Mouse (Mus musculus): ENCODE measurements around the gene Gm45062. TPM values are rescaled to one million over a fixed set of nuclear protein-coding genes. Genes with fewer than 3 reads are reported as not detected.

Gene Gm45062
- polyA plus RNA-seq, 1 experiment from 2014 or later: 8.1 TPM

DNA sequence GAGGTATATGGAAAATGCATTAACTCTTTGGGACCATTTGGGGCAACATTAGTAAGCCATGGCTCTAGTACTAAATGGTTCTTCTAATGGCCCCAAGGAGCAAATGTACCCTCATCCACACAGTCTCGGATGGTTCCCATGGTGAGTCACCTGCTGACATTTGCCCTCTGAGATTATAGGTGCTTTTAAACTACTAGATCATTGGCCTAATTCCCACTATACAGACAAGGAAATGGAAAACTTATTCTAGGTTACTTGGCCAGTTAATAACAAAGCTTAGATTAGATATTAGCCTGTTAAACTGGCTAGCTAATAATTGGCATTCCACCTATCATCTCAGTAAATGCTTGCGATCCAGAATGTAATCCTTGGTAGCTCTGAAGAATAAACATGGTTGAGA is 203.2 kb downstream of the Gm45062 start:
- no peaks in the 10 kb centered on the region for H3K36me3 ChIP-seq
- H3K27me3 ChIP-seq (replicated peaks): no peaks in the 10 kb centered on the region
- peaks cover 9% of the 10 kb centered on the region for H3K4me1 ChIP-seq
- H3K9ac ChIP-seq: no peak overlapping the region
- 87% methylated on average over 2 of the region's 2 CpGs for WGBS
- no peak for ATAC-seq (ENCODE audit: extremely low read depth, insufficient number of reproducible peaks, low FRiP score, low TSS enrichment)
- no peak overlapping the region for H3K4me2 ChIP-seq
- no peak overlapping the region for H3K27ac ChIP-seq (replicated peaks)
- no peak overlapping the region for H3K4me3 ChIP-seq
- H3K9me3 ChIP-seq: no peaks in the 10 kb centered on the region

DNA sequence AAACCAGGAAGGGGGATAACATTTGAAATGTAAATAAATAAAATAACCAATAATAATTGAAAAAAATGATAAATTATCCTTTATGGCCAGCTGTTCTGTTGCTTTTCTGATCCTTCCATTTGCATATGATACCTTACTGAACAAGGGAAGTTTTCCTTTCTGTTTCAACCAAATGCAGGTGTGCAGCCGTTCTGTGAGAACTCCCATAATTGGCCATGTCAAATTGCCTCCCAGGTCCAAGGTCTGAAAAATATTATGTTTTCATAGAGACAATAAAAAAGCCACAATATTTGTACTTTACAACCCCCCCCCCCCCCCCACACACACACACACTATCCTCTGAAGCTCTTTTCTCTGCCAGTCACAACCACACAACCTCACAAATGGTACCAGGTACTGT is 206.1 kb downstream of the Gm45062 start:
- Histone ChIP-seq H3K9me3 (no peaks in the 10 kb centered on the region), H3K4me3 (no peak overlapping the region), H3K36me3 (no peaks in the 10 kb centered on the region), H3K9ac (no peak overlapping the region), H3K4me1 (peaks cover 13% of the 10 kb centered on the region), H3K27ac (replicated peaks) (no peak overlapping the region), H3K4me2 (no peak overlapping the region), H3K27me3 (replicated peaks) (no peaks in the 10 kb centered on the region)
- 95% methylated on average over 1 of the region's 1 CpGs for WGBS
- no peak for ATAC-seq (ENCODE audit: extremely low read depth, insufficient number of reproducible peaks, low FRiP score, low TSS enrichment)

DNA sequence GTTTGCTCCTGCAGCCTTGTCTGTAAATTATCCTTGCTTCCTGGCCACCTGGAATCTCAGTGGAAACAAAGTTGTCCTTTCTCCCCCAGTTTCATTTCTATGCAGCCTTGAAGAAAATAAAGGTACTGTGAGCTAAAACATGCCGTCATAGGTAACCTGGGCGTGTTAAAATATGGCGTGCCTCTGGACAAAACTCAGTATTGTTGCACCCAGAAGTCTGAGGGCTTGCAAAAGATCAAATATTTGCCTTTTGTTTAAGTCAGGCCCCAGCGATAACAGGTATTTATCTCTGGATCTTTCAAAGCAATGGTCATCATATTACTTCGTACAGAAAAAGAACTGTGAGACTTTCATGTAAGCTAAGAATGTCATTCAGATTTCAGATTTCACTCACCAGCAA is 206.7 kb downstream of the Gm45062 start:
- H3K27me3 ChIP-seq (replicated peaks): no peaks in the 10 kb centered on the region
- 81% methylated on average over 5 of the region's 5 CpGs for WGBS
- H3K4me2 ChIP-seq: no peak overlapping the region
- H3K4me1 ChIP-seq: peaks cover 13% of the 10 kb centered on the region
- H3K27ac ChIP-seq (replicated peaks): no peak overlapping the region
- no peak for ATAC-seq (ENCODE audit: extremely low read depth, insufficient number of reproducible peaks, low FRiP score, low TSS enrichment)
- no peak overlapping the region for H3K9ac ChIP-seq
- H3K9me3 ChIP-seq: no peaks in the 10 kb centered on the region
- no peaks in the 10 kb centered on the region for H3K36me3 ChIP-seq
- H3K4me3 ChIP-seq: no peak overlapping the region

DNA sequence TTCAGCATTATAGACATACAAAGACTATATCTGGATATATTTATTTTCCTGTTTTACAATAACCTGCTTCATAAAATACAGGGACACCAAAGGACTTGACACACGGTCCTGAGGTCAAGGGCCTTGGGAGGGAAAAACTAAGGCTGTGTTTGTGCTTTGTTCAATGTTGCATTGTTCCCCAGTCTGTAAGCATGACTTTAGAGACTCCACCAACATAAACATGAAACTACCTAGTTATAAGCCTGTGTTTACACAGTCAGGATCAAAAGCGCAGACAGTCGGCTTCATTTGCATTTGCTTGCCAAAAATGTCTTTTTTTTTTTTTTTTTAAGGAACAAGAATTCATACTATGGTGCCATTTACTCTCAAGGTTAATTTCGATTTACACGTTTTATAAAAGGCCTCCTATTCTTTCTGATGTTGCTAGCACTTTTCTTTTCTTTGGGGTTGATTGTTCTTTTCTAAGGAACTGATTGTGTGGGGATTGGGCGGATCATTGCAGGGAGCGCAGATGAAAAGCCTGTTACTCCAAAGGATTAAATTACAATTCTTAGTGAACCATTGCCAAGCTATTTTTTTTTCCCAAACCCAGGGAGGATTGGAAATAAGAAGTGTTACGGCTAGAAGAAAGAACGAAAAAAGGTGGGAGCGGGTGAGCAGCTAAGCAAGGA is 208.6 kb downstream of the Gm45062 start:
- Histone ChIP-seq H3K4me3 (no peak overlapping the region), H3K4me2 (0 out of 2 replicates have a peak overlapping the region, but pooled peaks have one; percentile 33), H3K27ac (replicated peaks) (no peak overlapping the region), H3K36me3 (no peaks in the 10 kb centered on the region), H3K9ac (no peak overlapping the region), H3K27me3 (replicated peaks) (no peaks in the 10 kb centered on the region), H3K4me1 (peaks cover 20% of the 10 kb centered on the region), H3K9me3 (no peaks in the 10 kb centered on the region)
- 78% methylated on average over 10 of the region's 10 CpGs for WGBS
- ATAC-seq (ENCODE audit: extremely low read depth, insufficient number of reproducible peaks, low FRiP score, low TSS enrichment): no peak

DNA sequence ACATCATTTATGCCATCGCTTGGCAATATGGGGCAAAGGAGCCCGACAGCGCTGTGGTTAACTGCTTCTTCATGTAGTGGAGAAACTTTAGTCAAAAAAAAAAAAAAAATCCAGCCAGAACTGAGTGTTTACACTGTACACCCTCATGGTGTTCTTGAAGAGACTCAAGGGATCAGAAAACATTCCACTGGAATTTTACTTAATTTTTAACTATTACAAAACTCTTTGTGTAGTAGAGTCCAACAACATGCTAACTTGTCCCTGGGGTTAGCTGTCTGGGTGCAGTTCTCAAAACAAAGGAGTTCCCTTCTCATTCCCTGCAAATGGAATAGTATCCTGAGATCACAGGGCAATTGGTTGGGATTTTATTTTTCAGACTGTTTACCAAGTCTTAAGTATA is 210.7 kb downstream of the Gm45062 start:
- Histone ChIP-seq H3K27ac (replicated peaks) (no peak overlapping the region), H3K4me3 (no peak overlapping the region), H3K36me3 (no peaks in the 10 kb centered on the region), H3K9me3 (no peaks in the 10 kb centered on the region), H3K4me1 (peaks cover 38% of the 10 kb centered on the region), H3K27me3 (replicated peaks) (no peaks in the 10 kb centered on the region), H3K9ac (no peak overlapping the region), H3K4me2 (no peak overlapping the region)
- no peak for ATAC-seq (ENCODE audit: extremely low read depth, insufficient number of reproducible peaks, low FRiP score, low TSS enrichment)
- whole genome bisulfite sequencing: 89% methylated on average over 3 of the region's 3 CpGs

DNA sequence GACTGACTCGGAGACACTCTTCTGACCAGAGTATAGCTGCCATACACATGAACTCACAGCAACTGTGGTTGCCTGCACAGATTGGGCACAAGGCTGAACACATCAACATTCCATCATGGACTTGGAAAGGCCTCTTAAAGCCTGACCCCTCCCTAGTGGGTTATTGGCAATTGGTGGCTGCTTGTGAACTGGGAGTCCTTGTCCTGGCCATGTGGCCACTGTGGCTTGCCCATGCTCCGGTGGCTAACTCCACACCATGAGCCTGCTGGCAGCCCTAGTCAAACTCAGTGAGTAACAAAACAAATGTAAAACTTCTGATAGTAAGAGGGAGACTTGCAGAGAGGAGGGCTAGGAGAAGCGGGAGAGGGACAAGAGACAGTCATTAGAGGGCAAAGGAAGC is 212.9 kb downstream of the Gm45062 start:
- Histone ChIP-seq H3K27me3 (replicated peaks) (no peaks in the 10 kb centered on the region), H3K27ac (replicated peaks) (0 out of 2 replicates have a peak overlapping the region, but pooled peaks have one; percentile 65), H3K9me3 (no peaks in the 10 kb centered on the region), H3K36me3 (no peaks in the 10 kb centered on the region), H3K9ac (no peak overlapping the region), H3K4me3 (no peak overlapping the region), H3K4me2 (no peak overlapping the region), H3K4me1 (peaks cover 32% of the 10 kb centered on the region)
- ATAC-seq (ENCODE audit: extremely low read depth, insufficient number of reproducible peaks, low FRiP score, low TSS enrichment): no peak
- 73% methylated on average over 3 of the region's 3 CpGs for WGBS

DNA sequence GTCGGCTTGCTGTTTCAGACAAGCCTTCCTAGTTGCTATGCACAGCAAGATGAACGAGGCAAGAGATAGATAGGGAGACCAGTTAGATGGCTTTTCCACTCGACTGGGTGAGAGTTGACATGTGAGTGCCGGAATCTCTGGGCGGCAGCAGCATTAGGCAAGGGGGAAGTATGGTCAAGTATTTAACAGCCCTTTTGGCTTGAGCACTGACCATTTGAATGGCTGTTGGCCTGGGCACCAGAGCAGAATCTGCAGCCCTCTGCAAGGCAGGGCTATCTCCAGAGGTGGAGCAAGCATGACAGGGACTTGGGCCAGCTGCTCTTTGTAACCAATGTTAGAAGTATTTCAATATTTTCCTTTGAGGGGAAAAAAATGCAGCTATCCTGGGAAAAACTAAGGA is 213.7 kb downstream of the Gm45062 start:
- Histone ChIP-seq H3K9ac (no peak overlapping the region), H3K4me2 (peak overlapping the region; percentile 13; the same call in 1 of the 2 replicates), H3K4me3 (no peak overlapping the region), H3K27me3 (replicated peaks) (no peaks in the 10 kb centered on the region), H3K4me1 (peaks cover 25% of the 10 kb centered on the region), H3K27ac (replicated peaks) (peak overlapping the region; percentile 65), H3K36me3 (no peaks in the 10 kb centered on the region), H3K9me3 (no peaks in the 10 kb centered on the region)
- WGBS: 10% methylated on average over 5 of the region's 5 CpGs
- no peak for ATAC-seq (ENCODE audit: extremely low read depth, insufficient number of reproducible peaks, low FRiP score, low TSS enrichment)

DNA sequence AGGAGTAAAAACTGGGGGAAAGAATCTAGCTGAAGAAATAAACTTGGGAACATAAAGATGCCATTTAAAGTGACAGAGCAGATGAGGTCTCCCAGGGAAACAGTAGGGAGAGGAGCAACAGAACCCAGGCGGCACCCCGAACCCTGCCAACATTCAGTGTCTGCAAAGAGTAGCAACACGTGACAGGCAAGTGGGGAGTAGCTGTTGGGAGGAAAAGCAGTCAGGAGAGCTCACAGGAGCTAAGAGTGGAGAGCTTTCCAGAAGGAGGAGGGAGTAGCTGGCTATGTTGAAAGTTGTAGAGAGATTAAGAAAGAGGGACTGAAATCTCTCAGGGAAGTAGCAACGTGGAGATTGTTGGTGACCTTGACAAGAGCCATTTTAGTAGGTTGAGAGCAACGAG is 214.2 kb downstream of the Gm45062 start:
- H3K4me2 ChIP-seq: peak overlapping the region; percentile 3; the same call in 1 of the 2 replicates
- H3K36me3 ChIP-seq: no peaks in the 10 kb centered on the region
- no peak overlapping the region for H3K4me3 ChIP-seq
- whole genome bisulfite sequencing: 11% methylated on average over 5 of the region's 5 CpGs
- no peaks in the 10 kb centered on the region for H3K9me3 ChIP-seq
- ATAC-seq (ENCODE audit: extremely low read depth, insufficient number of reproducible peaks, low FRiP score, low TSS enrichment): no peak
- peaks cover 25% of the 10 kb centered on the region for H3K4me1 ChIP-seq
- H3K27me3 ChIP-seq (replicated peaks): no peaks in the 10 kb centered on the region
- H3K27ac ChIP-seq (replicated peaks): peak overlapping the region; percentile 65
- H3K9ac ChIP-seq: no peak overlapping the region; the same call in 1 of the 2 replicates

DNA sequence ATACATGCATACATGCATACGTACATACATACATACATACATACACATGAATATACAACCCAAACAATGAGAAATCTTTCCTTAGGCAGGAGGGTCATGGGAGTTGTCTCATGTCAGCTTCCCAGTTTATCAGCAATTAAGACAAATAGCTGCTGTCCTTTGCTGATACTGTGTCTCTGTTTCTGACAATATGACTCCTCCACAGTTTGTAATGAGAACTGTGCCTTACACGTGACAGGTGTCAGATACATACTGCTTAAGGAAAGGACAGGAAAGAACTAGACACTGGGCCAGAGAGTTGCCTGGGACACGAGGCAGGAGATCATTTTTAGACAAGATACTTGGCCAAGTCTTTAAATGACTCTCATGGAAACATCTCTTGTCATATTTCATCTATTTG is 215.1 kb downstream of the Gm45062 start:
- Histone ChIP-seq H3K9ac (no peak overlapping the region), H3K27me3 (replicated peaks) (no peaks in the 10 kb centered on the region), H3K4me1 (peaks cover 29% of the 10 kb centered on the region), H3K36me3 (no peaks in the 10 kb centered on the region), H3K4me3 (no peak overlapping the region), H3K9me3 (no peaks in the 10 kb centered on the region), H3K4me2 (no peak overlapping the region), H3K27ac (replicated peaks) (no peak overlapping the region)
- 55% methylated on average over 3 of the region's 3 CpGs for WGBS
- no peak for ATAC-seq (ENCODE audit: extremely low read depth, insufficient number of reproducible peaks, low FRiP score, low TSS enrichment)

DNA sequence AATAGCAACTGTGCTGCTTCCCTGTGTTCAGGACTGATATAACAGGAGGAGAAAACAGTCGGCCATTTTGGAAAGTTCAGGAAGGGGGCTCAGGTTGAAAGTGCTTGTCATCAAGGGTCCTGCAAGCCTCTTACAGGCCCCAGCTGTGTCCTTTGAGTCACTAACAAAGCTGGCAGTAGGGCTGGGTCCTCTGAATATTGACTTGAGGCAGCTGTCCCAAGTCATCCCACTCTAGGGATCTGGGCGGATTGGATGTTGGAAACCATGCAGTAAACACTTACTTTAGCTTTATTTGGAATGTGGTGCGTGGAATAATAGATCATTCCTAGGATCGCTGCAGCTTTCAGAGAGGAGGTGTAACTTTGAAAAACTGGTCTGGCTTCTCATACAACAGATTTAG is 215.6 kb downstream of the Gm45062 start:
- Histone ChIP-seq H3K9ac (no peak overlapping the region), H3K9me3 (no peaks in the 10 kb centered on the region), H3K36me3 (no peaks in the 10 kb centered on the region), H3K27me3 (replicated peaks) (no peaks in the 10 kb centered on the region), H3K27ac (replicated peaks) (no peak overlapping the region), H3K4me2 (no peak overlapping the region), H3K4me1 (peaks cover 32% of the 10 kb centered on the region), H3K4me3 (no peak overlapping the region)
- no peak for ATAC-seq (ENCODE audit: extremely low read depth, insufficient number of reproducible peaks, low FRiP score, low TSS enrichment)
- WGBS: 75% methylated on average over 4 of the region's 4 CpGs

DNA sequence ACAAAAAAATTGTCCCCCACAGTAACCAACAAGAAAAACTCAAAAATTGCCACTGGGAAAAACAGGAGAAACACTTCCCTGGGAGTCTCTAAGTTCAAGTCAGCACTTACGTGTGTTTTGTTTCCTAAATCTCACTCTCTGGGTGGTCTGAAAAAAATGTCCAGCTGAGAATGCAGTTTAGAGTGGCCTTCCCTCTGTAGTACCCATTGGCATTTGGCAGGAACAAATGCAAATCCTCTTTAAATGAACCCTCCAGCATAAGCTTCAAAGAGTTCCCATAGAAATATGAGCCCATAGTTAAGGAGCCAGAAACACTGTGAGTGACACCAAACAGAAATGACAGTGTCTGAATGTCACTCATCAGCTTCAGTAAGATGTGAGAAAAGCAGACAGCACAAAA is 219.9 kb downstream of the Gm45062 start:
- no peak overlapping the region for H3K9ac ChIP-seq
- H3K36me3 ChIP-seq: no peaks in the 10 kb centered on the region
- H3K4me1 ChIP-seq: peaks cover 11% of the 10 kb centered on the region
- H3K9me3 ChIP-seq: no peaks in the 10 kb centered on the region
- no peak for ATAC-seq (ENCODE audit: extremely low read depth, insufficient number of reproducible peaks, low FRiP score, low TSS enrichment)
- no peak overlapping the region for H3K4me2 ChIP-seq
- H3K4me3 ChIP-seq: no peak overlapping the region
- no peaks in the 10 kb centered on the region for H3K27me3 ChIP-seq (replicated peaks)
- 42% methylated on average over 1 of the region's 1 CpGs for WGBS
- H3K27ac ChIP-seq (replicated peaks): no peak overlapping the region

Measured in heart, embryonic 13.5 days (tissue).